Mouse (Mus musculus): ENCODE measurements around the gene Kbtbd6. TPM values are rescaled to one million over a fixed set of nuclear protein-coding genes. Genes with fewer than 3 reads are reported as not detected.
"Not testable (repeated sequence)": the region's sequence is repeated elsewhere in the genome, so short reads cannot be mapped to it uniquely, and the experiment has no call there.

Gene Kbtbd6
- polyA plus RNA-seq, 1 experiment = 1.7 TPM

DNA sequence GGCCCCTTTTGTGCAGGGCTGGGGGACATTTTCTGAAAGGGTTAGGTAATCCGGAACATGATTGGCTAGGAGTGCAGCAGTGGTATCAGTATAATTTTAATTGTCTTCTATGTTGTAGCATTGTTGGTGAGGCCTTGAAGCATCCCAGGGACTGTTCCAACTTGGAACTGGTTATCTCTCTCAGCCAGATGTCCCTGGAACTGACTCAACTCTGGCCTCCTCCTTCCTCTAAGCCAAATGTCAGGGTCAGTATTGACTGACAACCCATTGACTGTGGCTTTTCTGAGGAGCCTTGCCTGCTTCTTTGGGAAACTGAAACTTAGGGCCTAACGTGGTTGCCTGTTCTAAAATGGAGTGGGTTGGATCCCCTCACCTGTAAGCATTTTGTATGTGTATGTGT is 11.0 kb upstream of the Kbtbd6 start:
- Histone ChIP-seq H3K27ac (ENCODE audit: insufficient read depth, low read length) (no peak overlapping the region), H3K4me1 (ENCODE audit: control insufficient read depth, insufficient read depth, low read length) (no peaks in the 10 kb centered on the region), H3K4me3 (ENCODE audit: insufficient read depth, low read length) (no peak overlapping the region)
- TF ChIP-seq POLR2A (IDR thresholded peaks at IDR 0.05; ENCODE audit: low read depth, low read length) (no peak), CTCF (IDR thresholded peaks at IDR 0.05; ENCODE audit: borderline replicate concordance, insufficient read depth, low read length) (no peak)

DNA sequence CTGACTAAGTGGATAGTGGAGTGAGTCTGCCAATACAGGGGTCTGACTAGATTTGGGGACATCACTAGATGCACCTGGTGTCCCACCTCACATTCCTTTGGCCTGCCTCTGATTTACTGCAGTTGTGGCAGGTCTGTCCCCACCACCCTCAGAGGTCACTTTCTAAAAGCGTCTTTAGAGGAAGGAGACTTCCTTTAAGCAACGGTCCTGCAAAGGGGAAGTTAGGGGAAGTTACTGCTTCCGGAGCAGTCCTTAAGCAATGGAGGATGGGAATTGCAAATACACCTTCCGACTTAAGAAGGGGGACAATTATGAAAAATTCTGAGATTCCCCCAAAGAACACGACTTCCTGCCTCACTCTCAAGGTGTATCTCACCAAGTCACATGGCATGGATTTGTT is 10.2 kb upstream of the Kbtbd6 start:
- no peak for TF ChIP-seq CTCF (IDR thresholded peaks at IDR 0.05; ENCODE audit: borderline replicate concordance, insufficient read depth, low read length)
- no peak for TF ChIP-seq POLR2A (IDR thresholded peaks at IDR 0.05; ENCODE audit: low read depth, low read length)
- H3K4me1 ChIP-seq (ENCODE audit: control insufficient read depth, insufficient read depth, low read length) = no peaks in the 10 kb centered on the region
- no peak overlapping the region for H3K27ac ChIP-seq (ENCODE audit: insufficient read depth, low read length)
- no peak overlapping the region for H3K4me3 ChIP-seq (ENCODE audit: insufficient read depth, low read length)

DNA sequence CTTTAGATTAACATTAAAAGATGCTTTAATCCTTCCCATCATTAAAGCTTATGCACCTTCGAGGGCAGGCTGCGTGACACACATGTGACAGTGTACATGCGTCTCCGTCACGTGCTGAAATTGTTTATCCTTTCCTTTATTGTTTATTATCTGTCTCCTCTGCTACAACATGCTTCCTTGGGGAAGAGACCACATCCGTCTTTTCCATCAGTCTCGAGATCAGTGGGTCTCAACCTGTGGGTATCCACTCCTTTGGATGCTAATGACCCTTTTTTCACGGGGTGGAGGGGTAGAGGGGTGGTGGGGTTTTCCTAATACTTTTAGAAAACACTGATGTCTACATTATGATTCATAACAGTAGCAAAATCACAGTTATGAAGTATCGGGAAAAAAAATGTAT is 7.0 kb upstream of the Kbtbd6 start:
- H3K4me1 ChIP-seq (ENCODE audit: control insufficient read depth, insufficient read depth, low read length) = no peaks in the 10 kb centered on the region
- TF ChIP-seq CTCF (IDR thresholded peaks at IDR 0.05; ENCODE audit: borderline replicate concordance, insufficient read depth, low read length) = no peak
- no peak for TF ChIP-seq POLR2A (IDR thresholded peaks at IDR 0.05; ENCODE audit: low read depth, low read length)
- no peak overlapping the region for H3K27ac ChIP-seq (ENCODE audit: insufficient read depth, low read length)
- H3K4me3 ChIP-seq (ENCODE audit: insufficient read depth, low read length) = no peak overlapping the region

DNA sequence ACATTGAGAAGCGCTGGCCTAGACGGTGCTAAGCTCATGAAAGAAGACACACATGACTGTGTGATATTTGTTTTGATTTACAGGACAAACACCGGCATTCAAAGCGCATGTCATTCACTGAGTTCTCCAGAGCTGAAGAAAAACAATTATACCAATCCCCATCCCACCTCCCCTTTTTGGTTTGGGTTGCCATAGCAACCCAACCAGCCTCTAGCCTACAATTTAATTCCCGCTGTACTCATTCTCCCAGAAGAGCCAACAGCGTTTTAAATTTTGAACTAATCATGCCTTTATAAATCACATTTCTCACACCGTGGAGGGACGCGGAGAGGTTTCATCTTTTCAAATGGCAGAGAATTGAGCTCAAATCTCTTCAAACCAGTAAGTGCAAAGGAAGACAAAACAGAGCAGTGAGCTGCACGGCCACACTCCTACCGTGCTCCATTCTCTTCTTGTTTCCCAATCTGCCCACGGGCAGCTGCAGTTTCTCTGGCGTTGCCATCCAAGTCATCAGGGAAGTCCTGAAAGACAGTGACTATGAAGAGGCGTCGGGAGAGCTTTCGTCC is 6.5 kb upstream of the Kbtbd6 start:
- Histone ChIP-seq H3K27ac (ENCODE audit: insufficient read depth, low read length) (no peak overlapping the region), H3K4me3 (ENCODE audit: insufficient read depth, low read length) (no peak overlapping the region), H3K4me1 (ENCODE audit: control insufficient read depth, insufficient read depth, low read length) (no peaks in the 10 kb centered on the region)
- no peak for TF ChIP-seq POLR2A (IDR thresholded peaks at IDR 0.05; ENCODE audit: low read depth, low read length)

DNA sequence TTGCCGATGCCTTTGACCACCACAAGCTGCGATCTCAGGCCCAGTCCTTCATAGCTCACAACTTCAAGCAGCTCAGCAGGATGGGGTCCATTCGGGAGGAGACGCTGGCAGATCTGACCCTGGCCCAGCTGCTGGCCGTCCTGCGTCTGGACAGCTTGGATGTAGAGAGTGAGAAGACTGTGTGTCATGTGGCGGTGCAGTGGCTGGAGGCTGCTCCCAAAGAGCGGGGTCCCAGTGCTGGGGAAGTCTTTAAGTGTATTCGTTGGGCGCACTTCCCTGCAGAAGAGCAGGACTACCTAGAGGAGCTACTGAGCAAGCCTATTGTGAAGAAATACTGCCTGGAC is 928 bp downstream of the Kbtbd6 start:
- H3K4me1 ChIP-seq (ENCODE audit: control insufficient read depth, insufficient read depth, low read length); H3K4me3 ChIP-seq (ENCODE audit: insufficient read depth, low read length); H3K27ac ChIP-seq (ENCODE audit: insufficient read depth, low read length): not testable (repeated sequence)

DNA sequence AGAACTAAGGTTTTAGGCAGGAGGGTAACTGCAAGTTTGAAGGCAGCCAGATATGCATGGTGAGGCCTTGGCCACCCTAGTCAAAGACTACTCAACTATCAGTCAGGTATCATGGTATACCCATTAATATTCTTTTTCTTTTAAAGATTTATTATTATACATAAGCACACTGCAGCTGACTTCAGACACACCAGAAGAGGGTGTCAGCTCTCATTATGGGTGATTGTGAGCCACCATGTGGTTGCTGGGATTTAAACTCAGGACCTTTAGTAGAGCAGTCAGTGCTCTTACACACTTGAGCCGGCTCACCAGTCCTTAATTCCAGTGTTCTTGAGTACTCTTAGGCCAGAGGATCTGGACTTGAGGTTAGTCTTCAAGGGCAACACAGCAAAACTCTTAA is 8.8 kb downstream of the Kbtbd6 start:
- H3K4me3 ChIP-seq (ENCODE audit: insufficient read depth, low read length) = no peak overlapping the region
- TF ChIP-seq CTCF (IDR thresholded peaks at IDR 0.05; ENCODE audit: borderline replicate concordance, insufficient read depth, low read length) = no peak
- TF ChIP-seq POLR2A (IDR thresholded peaks at IDR 0.05; ENCODE audit: low read depth, low read length) = no peak
- no peaks in the 10 kb centered on the region for H3K4me1 ChIP-seq (ENCODE audit: control insufficient read depth, insufficient read depth, low read length)
- H3K27ac ChIP-seq (ENCODE audit: insufficient read depth, low read length) = no peak overlapping the region

DNA sequence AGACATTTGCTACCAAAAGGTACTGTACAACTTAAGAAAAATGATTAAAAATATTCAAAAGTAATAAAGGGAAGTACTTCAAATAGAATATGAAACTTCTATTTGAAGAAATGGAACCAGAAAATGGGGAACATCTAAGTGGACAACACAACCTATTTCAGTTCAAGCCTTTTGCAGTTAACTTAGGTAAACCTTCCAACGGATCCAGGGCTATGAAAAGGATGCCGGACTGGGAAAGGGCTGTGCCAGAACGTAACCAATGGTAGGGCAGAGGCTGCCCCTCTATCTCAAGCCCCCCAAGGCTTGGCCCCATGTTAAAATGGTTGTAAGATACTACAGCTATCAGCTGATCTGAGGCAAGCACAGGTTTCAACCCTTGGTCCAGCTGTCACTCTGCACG is 9.4 kb downstream of the Kbtbd6 start:
- TF ChIP-seq CTCF (IDR thresholded peaks at IDR 0.05; ENCODE audit: borderline replicate concordance, insufficient read depth, low read length) = no peak
- TF ChIP-seq POLR2A (IDR thresholded peaks at IDR 0.05; ENCODE audit: low read depth, low read length) = no peak
- H3K4me3 ChIP-seq (ENCODE audit: insufficient read depth, low read length) = no peak overlapping the region
- H3K27ac ChIP-seq (ENCODE audit: insufficient read depth, low read length) = no peak overlapping the region
- H3K4me1 ChIP-seq (ENCODE audit: control insufficient read depth, insufficient read depth, low read length) = no peaks in the 10 kb centered on the region

DNA sequence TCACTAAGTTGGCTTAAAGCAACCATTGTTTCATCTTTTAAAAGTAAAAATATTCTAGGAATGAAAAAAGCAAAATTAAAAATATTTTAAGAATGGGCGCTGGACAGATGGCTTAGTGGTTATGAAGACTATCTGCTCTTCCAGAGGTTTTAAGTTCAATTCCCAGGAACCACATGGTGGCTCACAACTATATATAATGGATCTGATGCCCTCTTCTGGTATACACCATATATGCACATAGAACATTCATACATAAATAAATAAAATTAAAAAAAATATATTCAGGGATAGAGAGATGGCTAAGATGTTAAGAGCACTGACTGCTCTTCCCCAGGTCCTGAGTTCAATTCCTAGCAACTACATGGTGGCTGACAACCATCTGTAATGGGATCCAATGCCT is 14.0 kb downstream of the Kbtbd6 start:
- no peak overlapping the region for H3K4me3 ChIP-seq (ENCODE audit: insufficient read depth, low read length)
- no peak overlapping the region for H3K27ac ChIP-seq (ENCODE audit: insufficient read depth, low read length)
- no peak for TF ChIP-seq CTCF (IDR thresholded peaks at IDR 0.05; ENCODE audit: borderline replicate concordance, insufficient read depth, low read length)
- TF ChIP-seq POLR2A (IDR thresholded peaks at IDR 0.05; ENCODE audit: low read depth, low read length) = no peak
- no peaks in the 10 kb centered on the region for H3K4me1 ChIP-seq (ENCODE audit: control insufficient read depth, insufficient read depth, low read length)

DNA sequence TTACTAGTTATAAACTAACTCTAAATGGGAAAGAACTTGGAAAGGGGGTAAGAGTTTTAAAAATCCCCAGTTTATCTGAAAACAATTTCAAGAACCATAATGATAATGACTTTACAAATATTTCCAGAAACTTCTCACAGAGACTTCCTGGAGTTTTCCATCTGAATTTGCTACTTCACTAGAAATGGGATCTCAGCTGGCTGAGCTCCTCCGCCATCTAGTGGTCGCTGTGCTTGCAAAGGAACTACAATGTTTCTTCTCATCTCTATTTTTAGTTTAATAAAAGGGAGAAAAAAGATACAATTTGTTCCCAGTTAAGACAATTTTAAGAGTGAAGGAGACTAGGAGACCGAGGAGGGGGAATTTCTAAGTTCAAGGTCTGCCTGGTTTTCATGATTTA is 16.0 kb downstream of the Kbtbd6 start:
- no peak overlapping the region for H3K27ac ChIP-seq (ENCODE audit: insufficient read depth, low read length)
- TF ChIP-seq CTCF (IDR thresholded peaks at IDR 0.05; ENCODE audit: borderline replicate concordance, insufficient read depth, low read length) = peak; percentile 72; the same call in 1 of the 2 replicates
- no peak for TF ChIP-seq POLR2A (IDR thresholded peaks at IDR 0.05; ENCODE audit: low read depth, low read length)
- no peaks in the 10 kb centered on the region for H3K4me1 ChIP-seq (ENCODE audit: control insufficient read depth, insufficient read depth, low read length)
- no peak overlapping the region for H3K4me3 ChIP-seq (ENCODE audit: insufficient read depth, low read length)

DNA sequence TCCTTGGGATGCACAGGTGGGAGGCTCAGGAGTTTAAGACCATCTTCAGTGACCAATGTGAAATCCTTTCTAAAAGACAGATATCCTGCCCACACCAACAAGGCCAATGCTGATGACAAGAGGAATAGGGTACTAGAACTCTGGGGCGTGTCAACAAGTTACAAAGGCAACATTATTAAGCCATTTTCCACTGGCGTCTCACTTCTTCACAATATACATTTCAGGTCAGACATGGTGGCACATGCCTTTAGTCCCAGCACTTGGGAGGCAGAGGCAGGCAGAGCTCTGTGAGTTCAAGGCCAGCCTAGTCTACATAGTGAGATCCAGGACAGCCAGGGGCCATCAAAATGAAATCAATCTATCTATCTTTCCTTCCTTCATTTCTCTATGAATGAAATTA is 21.7 kb downstream of the Kbtbd6 start:
- H3K4me1 ChIP-seq (ENCODE audit: control insufficient read depth, insufficient read depth, low read length) = no peaks in the 10 kb centered on the region
- TF ChIP-seq CTCF (IDR thresholded peaks at IDR 0.05; ENCODE audit: borderline replicate concordance, insufficient read depth, low read length) (no peak), POLR2A (IDR thresholded peaks at IDR 0.05; ENCODE audit: low read depth, low read length) (no peak)
- H3K27ac ChIP-seq (ENCODE audit: insufficient read depth, low read length) = no peak overlapping the region
- no peak overlapping the region for H3K4me3 ChIP-seq (ENCODE audit: insufficient read depth, low read length)

All from embryonic fibroblast, embryonic 13.5 days (primary cell).